In genomic region chr6:30460750-30461446, GRCm38 (mm10) we compare ENCODE assay signal across 7 mouse cellular contexts. TPM values are rescaled to one million over a fixed set of nuclear protein-coding genes. Genes with fewer than 3 reads are reported as not detected.
DNase-seq lines count a peak whose midpoint lies in the region; ATAC-seq and TF ChIP-seq lines count a peak whose summit lies in the region.

No protein-coding gene starts in this region.

- no peaks in the 10 kb centered on the region for H3K36me3 ChIP-seq in embryonic facial prominence, embryonic 11.5 days (replicated peaks; ENCODE audit: control insufficient read depth, insufficient read depth, low read depth, low read length)
- no peaks in the 10 kb centered on the region for H3K36me3 ChIP-seq in heart, postnatal 0 days (replicated peaks; ENCODE audit: control insufficient read depth, insufficient read depth, low read length)
- H3K36me3 ChIP-seq in neural tube, embryonic 12.5 days: no peaks in the 10 kb centered on the region

- no peaks in the 10 kb centered on the region for H3K9me3 ChIP-seq in embryonic facial prominence, embryonic 11.5 days (replicated peaks; ENCODE audit: control insufficient read depth, low read length)
- H3K9me3 ChIP-seq in heart, postnatal 0 days (replicated peaks; ENCODE audit: control insufficient read depth, low read length): no peaks in the 10 kb centered on the region
- 0 out of 2 replicates have a peak, but pooled peaks cover 2% of the 10 kb centered on the region for H3K9me3 ChIP-seq in neural tube, embryonic 12.5 days

- peak overlapping the region; percentile 85 for H3K9ac ChIP-seq in embryonic facial prominence, embryonic 11.5 days (replicated peaks; ENCODE audit: low read length)
- H3K9ac ChIP-seq in heart, postnatal 0 days (replicated peaks; ENCODE audit: low read depth, low read length): no peak overlapping the region
- H3K9ac ChIP-seq in neural tube, embryonic 12.5 days: peak overlapping the region; percentile 64; the same call in 1 of the 2 replicates

- no peak for TF ChIP-seq EP300 in heart, postnatal 0 days (IDR thresholded peaks at IDR 0.05; ENCODE audit: low read depth)

- H3K4me3 ChIP-seq in embryonic facial prominence, embryonic 11.5 days (ENCODE audit: low read depth, low read length): no peak overlapping the region
- no peak overlapping the region for H3K4me3 ChIP-seq in heart, postnatal 0 days (ENCODE audit: low read depth, low read length)
- no peak overlapping the region for H3K4me3 ChIP-seq in neural tube, embryonic 12.5 days

- ATAC-seq in embryonic facial prominence, embryonic 11.5 days (replicated peaks; ENCODE audit: insufficient number of reproducible peaks, low FRiP score, low TSS enrichment, low read depth): peak; percentile 87
- peak; percentile 66 for ATAC-seq in heart, postnatal 0 days (ENCODE audit: insufficient read depth, low read depth)
- ATAC-seq in neural tube, embryonic 12.5 days (ENCODE audit: low FRiP score, low read depth): peak; percentile 91

- H3K4me2 ChIP-seq in embryonic facial prominence, embryonic 11.5 days (ENCODE audit: low read depth, low read length): peak overlapping the region; percentile 25; the same call in 1 of the 2 replicates
- 0 out of 2 replicates have a peak overlapping the region, but pooled peaks have one; percentile 9 for H3K4me2 ChIP-seq in heart, postnatal 0 days (ENCODE audit: low read depth, low read length)
- peak overlapping the region; percentile 70 for H3K4me2 ChIP-seq in neural tube, embryonic 12.5 days (replicated peaks)

- DNase-seq in c-Kit-positive CD71-negative TER-119-negative erythroid progenitor cells, embryonic 14.5 days (ENCODE audit: low read depth): peak; percentile 26
- peak; percentile 98 for DNase-seq in embryonic facial prominence, embryonic 11.5 days (ENCODE audit: low spot score)
- DNase-seq in heart, postnatal 0 days (ENCODE audit: low spot score): peak; percentile 76
- DNase-seq in kidney, postnatal 14 days: peak; percentile 63
- DNase-seq in liver: peak; percentile 70
- DNase-seq in thymus, postnatal 4 days: peak; percentile 54

- no peak for TF ChIP-seq CTCF in heart, postnatal 0 days (IDR thresholded peaks at IDR 0.05; ENCODE audit: low read depth)

- WGBS in embryonic facial prominence, embryonic 11.5 days: 12% methylated on average over 18 of the region's 19 CpGs
- 38% methylated on average over 19 of the region's 19 CpGs for WGBS in heart, postnatal 0 days
- 19% methylated on average over 19 of the region's 19 CpGs for WGBS in neural tube, embryonic 12.5 days

- H3K4me1 ChIP-seq in embryonic facial prominence, embryonic 11.5 days (ENCODE audit: control insufficient read depth, insufficient read depth, low read length): peaks cover 19% of the 10 kb centered on the region
- H3K4me1 ChIP-seq in heart, postnatal 0 days (ENCODE audit: control insufficient read depth, insufficient read depth): peaks cover 16% of the 10 kb centered on the region
- H3K4me1 ChIP-seq in neural tube, embryonic 12.5 days: peaks cover 30% of the 10 kb centered on the region

- no peaks in the 10 kb centered on the region for H3K27me3 ChIP-seq in embryonic facial prominence, embryonic 11.5 days (ENCODE audit: control insufficient read depth, insufficient read depth, low read length)
- H3K27me3 ChIP-seq in heart, postnatal 0 days (ENCODE audit: control insufficient read depth, insufficient read depth, low read length): 0 out of 2 replicates have a peak, but pooled peaks cover 3% of the 10 kb centered on the region
- H3K27me3 ChIP-seq in neural tube, embryonic 12.5 days (replicated peaks): no peaks in the 10 kb centered on the region

- H3K27ac ChIP-seq in embryonic facial prominence, embryonic 11.5 days (replicated peaks; ENCODE audit: low read depth, low read length): peak overlapping the region; percentile 95
- H3K27ac ChIP-seq in heart, postnatal 0 days (ENCODE audit: low read depth): peak overlapping the region; percentile 66
- H3K27ac ChIP-seq in neural tube, embryonic 12.5 days: peak overlapping the region; percentile 79

RNA-seq across cellular contexts. Expression of gene Tmem209, which starts 48.7 kb away (rescaled TPM):
- polyA plus RNA-seq in embryonic facial prominence, embryonic 11.5 days (2014; fragmentation: Nextera tagmentation; extraction: Ambion mirVana): 44.1 TPM in 2 replicates
- total RNA-seq in heart, postnatal 0 days (2014; rRNA removed; ENCODE audit: low replicate concordance): 36.9 and 41.8 TPM in 2 replicates
- polyA plus RNA-seq in heart, postnatal 0 days (2015; fragmentation: Nextera tagmentation; extraction: Ambion mirVana): 10.9 and 13.1 TPM in 2 replicates
- polyA plus RNA-seq in neural tube, embryonic 12.5 days (2016; fragmentation: Nextera tagmentation; extraction: Ambion mirVana): 35.1 and 35.9 TPM in 2 replicates

RNA-seq across cellular contexts. Expression of gene Ssmem1, which starts 48.8 kb away (rescaled TPM):
- polyA plus RNA-seq in embryonic facial prominence, embryonic 11.5 days (2014; fragmentation: Nextera tagmentation; extraction: Ambion mirVana): 0.15 and 0.36 TPM in 2 replicates
- not detected in 2 replicates for total RNA-seq in heart, postnatal 0 days (2014; rRNA removed; ENCODE audit: low replicate concordance)
- 0.08 TPM in 1 of 2 replicates, not detected in the other for polyA plus RNA-seq in heart, postnatal 0 days (2015; fragmentation: Nextera tagmentation; extraction: Ambion mirVana)
- 0.24 and 0.49 TPM in 2 replicates for polyA plus RNA-seq in neural tube, embryonic 12.5 days (2016; fragmentation: Nextera tagmentation; extraction: Ambion mirVana)

RNA-seq across cellular contexts. Expression of gene Klhdc10, which starts 59.2 kb away (rescaled TPM):
- polyA plus RNA-seq in embryonic facial prominence, embryonic 11.5 days (2014; fragmentation: Nextera tagmentation; extraction: Ambion mirVana): 33.9 and 35.1 TPM in 2 replicates
- 58.7 and 86.7 TPM in 2 replicates for total RNA-seq in heart, postnatal 0 days (2014; rRNA removed; ENCODE audit: low replicate concordance)
- polyA plus RNA-seq in heart, postnatal 0 days (2015; fragmentation: Nextera tagmentation; extraction: Ambion mirVana): 10.5 and 11.8 TPM in 2 replicates
- polyA plus RNA-seq in neural tube, embryonic 12.5 days (2016; fragmentation: Nextera tagmentation; extraction: Ambion mirVana): 36.7 and 42.8 TPM in 2 replicates

Comparison
In these comparisons a context has a peak if more than half of its experiments do, and no peak if none do; other contexts are left out.
1. DNase-seq: peak in every context shown above with its lines; median percentile 98 in embryonic facial prominence, embryonic 11.5 days; 76 in heart, postnatal 0 days; 70 in liver; 63 in kidney, postnatal 14 days; 54 in thymus, postnatal 4 days; 26 in c-Kit-positive CD71-negative TER-119-negative erythroid progenitor cells, embryonic 14.5 days.
2. H3K4me2 ChIP-seq: peak in every context shown above with its lines; median percentile 70 in neural tube, embryonic 12.5 days; 25 in embryonic facial prominence, embryonic 11.5 days; 9 in heart, postnatal 0 days.